Mouse (Mus musculus) midbrain, embryonic 12.5 days (tissue): ENCODE data around the gene Adam10. TPM values are rescaled to one million over a fixed set of nuclear protein-coding genes. Genes with fewer than 3 reads are reported as not detected.

ENCODE experiments used
- ATAC-seq: fragments of 200-750 bp; cut with Nextera tagmentation; 2 replicates; pipeline ENCODE4 v1.8.0; 2017; ENCODE audit warnings: low read depth, moderate TSS enrichment, moderate library complexity; ENCODE audit not compliant: low FRiP score
- H3K27ac ChIP-seq: fragments of 300-500 bp; sonication (generic); replicated peaks from 2 replicates; pipeline ENCODE4 v1.5.1; 2016; ENCODE audit warnings: mild to moderate bottlenecking
- H3K27me3 ChIP-seq: fragments of 300-500 bp; sonication (generic); 2 replicates; pipeline ENCODE4 v1.6.1; 2016; ENCODE audit warnings: mild to moderate bottlenecking
- H3K36me3 ChIP-seq: fragments of 300-500 bp; sonication (generic); 2 replicates; pipeline ENCODE4 v1.6.1; 2016
- H3K4me1 ChIP-seq: fragments of 300-500 bp; sonication (generic); 2 replicates; pipeline ENCODE4 v1.6.1; 2016
- H3K4me2 ChIP-seq: fragments of 300-500 bp; sonication (generic); replicated peaks from 2 replicates; pipeline ENCODE4 v1.6.1; 2016; ENCODE audit warnings: mild to moderate bottlenecking, moderate library complexity
- H3K4me3 ChIP-seq: fragments of 300-500 bp; sonication (generic); 2 replicates; pipeline ENCODE4 v1.5.1; 2016; ENCODE audit warnings: mild to moderate bottlenecking
- H3K9ac ChIP-seq: fragments of 300-500 bp; sonication (generic); replicated peaks from 2 replicates; pipeline ENCODE4 v1.6.1; 2016; ENCODE audit warnings: mild to moderate bottlenecking, moderate library complexity
- H3K9me3 ChIP-seq: fragments of 300-500 bp; sonication (generic); 2 replicates; pipeline ENCODE4 v1.6.1; 2016; ENCODE audit warnings: mild to moderate bottlenecking
- WGBS: fragments of 180-500 bp; shearing (Covaris S2); methylation state at CpG from one replicate; pipeline ENCODE4 v1.1.7; 2016; 5-methylcytosine and 5-hydroxymethylcytosine counted together
- polyA plus RNA-seq: library from polyadenylated mRNA; unstranded; fragments of >200 nt; fragmentation: Nextera tagmentation; extraction: Ambion mirVana; gene quantifications from 2 replicates; pipeline ENCODE4 v1.2.1, GENCODE M21; 2016

Adam10 gene
- polyA plus RNA-seq, 1 experiment from 2014 or later = 82.6 TPM

- no peaks in the 10 kb centered on the region for H3K9me3 ChIP-seq
- H3K4me2 ChIP-seq = no peak overlapping the region
- H3K27ac ChIP-seq = no peak overlapping the region
- H3K4me1 ChIP-seq = peaks cover 9% of the 10 kb centered on the region
- H3K9ac ChIP-seq = no peak overlapping the region
- H3K36me3 ChIP-seq = no peaks in the 10 kb centered on the region
- H3K4me3 ChIP-seq = no peak overlapping the region
- no peaks in the 10 kb centered on the region for H3K27me3 ChIP-seq
- no peak for ATAC-seq
These were observed 52.3 kb downstream of the Adam10 start for GRCm38 (mm10) chr9:70731079-70731478.

GRCm38 (mm10) chr9:70733208-70733607, 54.4 kb downstream of the Adam10 start:
- WGBS = 97% methylated on average over 2 of the region's 2 CpGs
- no peaks in the 10 kb centered on the region for H3K9me3 ChIP-seq
- H3K27ac ChIP-seq = no peak overlapping the region
- H3K4me3 ChIP-seq = no peak overlapping the region
- no peaks in the 10 kb centered on the region for H3K36me3 ChIP-seq
- ATAC-seq = no peak
- no peak overlapping the region for H3K4me2 ChIP-seq
- H3K9ac ChIP-seq = no peak overlapping the region
- H3K4me1 ChIP-seq = peaks cover 9% of the 10 kb centered on the region
- H3K27me3 ChIP-seq = no peaks in the 10 kb centered on the region

GRCm38 (mm10) chr9:70739998-70740397, 61.2 kb downstream of the Adam10 start:
- H3K4me2 ChIP-seq = no peak overlapping the region
- no peaks in the 10 kb centered on the region for H3K9me3 ChIP-seq
- no peak overlapping the region for H3K4me3 ChIP-seq
- H3K27me3 ChIP-seq = no peaks in the 10 kb centered on the region
- peaks cover 7% of the 10 kb centered on the region; the same call in 1 of the 2 replicates for H3K36me3 ChIP-seq
- WGBS = 88% methylated on average over 5 of the region's 5 CpGs
- no peak overlapping the region for H3K27ac ChIP-seq
- ATAC-seq = no peak
- no peak overlapping the region for H3K9ac ChIP-seq
- no peaks in the 10 kb centered on the region for H3K4me1 ChIP-seq

- ATAC-seq = no peak
- Histone ChIP-seq H3K27me3 (no peaks in the 10 kb centered on the region), H3K36me3 (peaks cover 35% of the 10 kb centered on the region), H3K9me3 (no peaks in the 10 kb centered on the region), H3K9ac (no peak overlapping the region), H3K4me3 (no peak overlapping the region), H3K27ac (no peak overlapping the region), H3K4me2 (no peak overlapping the region), H3K4me1 (no peaks in the 10 kb centered on the region)
- WGBS = 86% methylated on average over 3 of the region's 3 CpGs
These were observed 72.9 kb downstream of the Adam10 start for GRCm38 (mm10) chr9:70751504-70752222.

GRCm38 (mm10) chr9:70760974-70761373, 82.2 kb downstream of the Adam10 start:
- no peak for ATAC-seq
- peaks cover 35% of the 10 kb centered on the region for H3K36me3 ChIP-seq
- no peaks in the 10 kb centered on the region for H3K27me3 ChIP-seq
- H3K27ac ChIP-seq = no peak overlapping the region
- WGBS = 95% methylated on average over 5 of the region's 5 CpGs
- H3K4me2 ChIP-seq = no peak overlapping the region
- no peaks in the 10 kb centered on the region for H3K4me1 ChIP-seq
- H3K4me3 ChIP-seq = no peak overlapping the region
- H3K9me3 ChIP-seq = no peaks in the 10 kb centered on the region
- no peak overlapping the region for H3K9ac ChIP-seq

- WGBS = 90% methylated on average over 2 of the region's 2 CpGs
- H3K36me3 ChIP-seq = peaks cover 18% of the 10 kb centered on the region; the same call in 1 of the 2 replicates
- H3K9me3 ChIP-seq = no peaks in the 10 kb centered on the region
- H3K27me3 ChIP-seq = no peaks in the 10 kb centered on the region
- H3K4me1 ChIP-seq = no peaks in the 10 kb centered on the region
- no peak for ATAC-seq
- H3K9ac ChIP-seq = no peak overlapping the region
- no peak overlapping the region for H3K4me2 ChIP-seq
- no peak overlapping the region for H3K27ac ChIP-seq
- no peak overlapping the region for H3K4me3 ChIP-seq
These were observed 96.7 kb downstream of the Adam10 start for GRCm38 (mm10) chr9:70775517-70775916.

GRCm38 (mm10) chr9:70782191-70782590, 103.4 kb downstream of the Adam10 start:
- H3K4me2 ChIP-seq = no peak overlapping the region
- H3K9ac ChIP-seq = no peak overlapping the region
- no peaks in the 10 kb centered on the region for H3K36me3 ChIP-seq
- no peaks in the 10 kb centered on the region for H3K4me1 ChIP-seq
- ATAC-seq = no peak
- no peak overlapping the region for H3K27ac ChIP-seq
- 75% methylated on average over 3 of the region's 3 CpGs for WGBS
- H3K9me3 ChIP-seq = no peaks in the 10 kb centered on the region
- H3K4me3 ChIP-seq = no peak overlapping the region
- H3K27me3 ChIP-seq = no peaks in the 10 kb centered on the region

GRCm38 (mm10) chr9:70788705-70789104, 109.9 kb downstream of the Adam10 start:
- Histone ChIP-seq H3K9ac (no peak overlapping the region), H3K36me3 (no peaks in the 10 kb centered on the region), H3K4me3 (no peak overlapping the region), H3K4me1 (no peaks in the 10 kb centered on the region), H3K4me2 (no peak overlapping the region), H3K27ac (no peak overlapping the region), H3K27me3 (no peaks in the 10 kb centered on the region), H3K9me3 (peaks cover 9% of the 10 kb centered on the region; the same call in 1 of the 2 replicates)
- ATAC-seq = no peak
- 79% methylated on average over 7 of the region's 7 CpGs for WGBS

GRCm38 (mm10) chr9:70790621-70791020, 111.8 kb downstream of the Adam10 start:
- WGBS = 83% methylated on average over 4 of the region's 4 CpGs
- H3K27me3 ChIP-seq = no peaks in the 10 kb centered on the region
- no peaks in the 10 kb centered on the region for H3K4me1 ChIP-seq
- ATAC-seq = no peak
- H3K9ac ChIP-seq = no peak overlapping the region
- no peak overlapping the region for H3K4me2 ChIP-seq
- no peaks in the 10 kb centered on the region for H3K36me3 ChIP-seq
- H3K4me3 ChIP-seq = no peak overlapping the region
- peaks cover 9% of the 10 kb centered on the region; the same call in 1 of the 2 replicates for H3K9me3 ChIP-seq
- H3K27ac ChIP-seq = no peak overlapping the region

- no peaks in the 10 kb centered on the region for H3K36me3 ChIP-seq
- ATAC-seq = no peak
- no peak overlapping the region for H3K9ac ChIP-seq
- H3K27me3 ChIP-seq = no peaks in the 10 kb centered on the region
- 81% methylated on average over 15 of the region's 15 CpGs for WGBS
- H3K9me3 ChIP-seq = no peaks in the 10 kb centered on the region
- no peak overlapping the region for H3K4me2 ChIP-seq
- no peaks in the 10 kb centered on the region for H3K4me1 ChIP-seq
- H3K27ac ChIP-seq = no peak overlapping the region
- no peak overlapping the region for H3K4me3 ChIP-seq
These were observed 116.0 kb downstream of the Adam10 start for GRCm38 (mm10) chr9:70794643-70795438.

GRCm38 (mm10) chr9:70795439-70795757, 116.6 kb downstream of the Adam10 start:
- WGBS = 54% methylated on average over 2 of the region's 2 CpGs
- Histone ChIP-seq H3K36me3 (no peaks in the 10 kb centered on the region), H3K4me2 (no peak overlapping the region), H3K9me3 (no peaks in the 10 kb centered on the region), H3K27ac (no peak overlapping the region), H3K4me3 (no peak overlapping the region), H3K9ac (no peak overlapping the region), H3K4me1 (no peaks in the 10 kb centered on the region), H3K27me3 (no peaks in the 10 kb centered on the region)
- no peak for ATAC-seq

GRCm38 (mm10) chr9:70800588-70801315, 122.0 kb downstream of the Adam10 start:
- no peak overlapping the region for H3K4me2 ChIP-seq
- 63% methylated on average over 8 of the region's 8 CpGs for WGBS
- H3K9ac ChIP-seq = no peak overlapping the region
- H3K4me3 ChIP-seq = no peak overlapping the region
- H3K36me3 ChIP-seq = no peaks in the 10 kb centered on the region
- peaks cover 5% of the 10 kb centered on the region; the same call in 1 of the 2 replicates for H3K4me1 ChIP-seq
- H3K27me3 ChIP-seq = no peaks in the 10 kb centered on the region
- ATAC-seq = no peak
- H3K27ac ChIP-seq = no peak overlapping the region
- no peaks in the 10 kb centered on the region for H3K9me3 ChIP-seq
